Mouse (Mus musculus) NIH3T3 (cell line): ENCODE measurements at regions not wholly inside any gene's neighbourhood (a gene's known extent, or its start where the extent isn't known, plus 50 kb on each side); places are given as distances from the start of the nearest gene placed in this dataset.

Experiments
- DNase-seq: peaks from one replicate; pipeline ENCODE4 v3.0.0-alpha.2; 2012; ENCODE audit warnings: low read depth

DNA sequence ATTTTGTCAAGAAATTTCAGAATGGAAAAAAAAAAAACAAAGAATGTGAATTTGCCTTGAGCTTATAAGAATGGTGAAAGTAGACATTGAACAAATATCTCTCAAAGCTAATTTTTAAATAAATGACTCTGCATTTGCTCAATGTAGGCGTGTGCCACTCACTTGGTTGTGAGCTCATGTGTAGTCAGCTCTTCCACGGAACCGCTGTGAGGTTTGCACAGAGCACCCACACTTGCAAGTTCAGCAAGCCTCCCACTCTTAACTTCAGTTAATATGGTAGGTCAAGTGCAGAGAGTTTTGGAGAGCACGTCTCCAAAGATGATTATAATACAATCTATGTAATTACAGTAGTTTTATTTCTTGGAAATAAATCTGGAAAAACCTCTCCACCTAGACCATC, 479.9 kb upstream of the Mef2c start:
- DNase-seq: no peak

DNA sequence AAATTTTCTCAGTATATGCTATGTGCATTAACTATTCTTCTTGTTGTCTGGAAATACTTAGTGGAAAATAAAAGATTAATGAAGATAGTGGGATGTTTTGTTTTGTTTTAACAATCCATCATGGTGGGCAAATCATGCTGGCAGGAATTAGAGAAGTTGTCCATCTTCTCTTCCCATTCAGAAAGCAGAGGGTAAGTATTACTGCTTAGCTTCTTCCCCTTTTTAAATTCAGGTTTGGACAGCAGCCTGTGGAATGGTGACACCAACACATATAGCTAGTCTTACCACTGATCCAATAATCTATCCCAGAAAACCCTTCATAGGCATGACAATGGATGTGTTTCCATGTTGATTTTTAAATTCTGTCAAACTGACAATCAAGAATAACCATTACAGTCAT, 467.9 kb upstream of the Mef2c start:
- DNase-seq: no peak

- DNase-seq: no peak
Measured at GRCm38 (mm10) chr13:83041506-83041905, 462.3 kb upstream of the Mef2c start.

- no peak for DNase-seq
Measured at GRCm38 (mm10) chr13:83045516-83045915, 458.3 kb upstream of the Mef2c start.

DNA sequence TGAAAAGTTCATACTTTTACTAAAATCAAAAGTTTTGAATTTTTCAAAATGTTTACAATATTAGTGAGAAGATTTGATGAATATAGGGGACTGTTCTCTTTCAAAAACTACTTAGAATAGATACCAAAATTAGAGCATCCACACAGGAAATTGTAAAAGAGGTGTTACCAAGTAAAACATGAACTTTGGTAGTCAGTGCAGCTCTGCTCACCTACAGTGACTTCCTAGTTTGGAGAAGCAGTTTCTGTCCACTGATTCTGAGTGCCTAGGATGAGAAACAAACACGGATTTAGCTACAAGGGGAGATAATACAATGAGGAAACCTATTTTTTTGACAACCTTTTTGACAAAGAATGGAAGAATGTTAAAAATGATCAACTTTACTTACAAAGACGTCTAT, 457.9 kb upstream of the Mef2c start:
- no peak for DNase-seq

- DNase-seq: peak; percentile 5
Measured at GRCm38 (mm10) chr13:83046571-83047123, 457.2 kb upstream of the Mef2c start.

GRCm38 (mm10) chr13:83055865-83056264, 448.0 kb upstream of the Mef2c start:
- DNase-seq: no peak

- DNase-seq: no peak
Measured at GRCm38 (mm10) chr13:83056415-83056814, 447.4 kb upstream of the Mef2c start.

- DNase-seq: peak; percentile 5
Measured at GRCm38 (mm10) chr13:83064727-83065126, 439.1 kb upstream of the Mef2c start.

DNA sequence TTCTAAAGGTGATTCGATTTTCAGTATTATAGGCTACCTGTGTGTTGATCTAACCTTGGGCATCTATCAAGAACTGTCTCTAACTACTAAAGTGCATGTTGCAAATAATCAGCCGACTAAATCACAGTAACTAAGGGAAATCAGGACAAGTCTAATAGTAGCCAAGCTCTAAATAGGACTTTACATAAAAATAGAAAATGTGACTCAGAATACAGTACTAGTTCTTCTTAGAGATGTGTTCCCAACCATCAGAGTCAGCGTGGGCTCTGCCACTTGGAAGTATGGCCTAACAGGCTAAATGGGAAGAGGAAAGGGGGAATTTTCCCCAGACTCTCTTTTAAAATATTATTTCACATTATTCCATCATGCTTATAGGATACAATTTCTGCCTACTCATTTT, 438.6 kb upstream of the Mef2c start:
- no peak for DNase-seq

DNA sequence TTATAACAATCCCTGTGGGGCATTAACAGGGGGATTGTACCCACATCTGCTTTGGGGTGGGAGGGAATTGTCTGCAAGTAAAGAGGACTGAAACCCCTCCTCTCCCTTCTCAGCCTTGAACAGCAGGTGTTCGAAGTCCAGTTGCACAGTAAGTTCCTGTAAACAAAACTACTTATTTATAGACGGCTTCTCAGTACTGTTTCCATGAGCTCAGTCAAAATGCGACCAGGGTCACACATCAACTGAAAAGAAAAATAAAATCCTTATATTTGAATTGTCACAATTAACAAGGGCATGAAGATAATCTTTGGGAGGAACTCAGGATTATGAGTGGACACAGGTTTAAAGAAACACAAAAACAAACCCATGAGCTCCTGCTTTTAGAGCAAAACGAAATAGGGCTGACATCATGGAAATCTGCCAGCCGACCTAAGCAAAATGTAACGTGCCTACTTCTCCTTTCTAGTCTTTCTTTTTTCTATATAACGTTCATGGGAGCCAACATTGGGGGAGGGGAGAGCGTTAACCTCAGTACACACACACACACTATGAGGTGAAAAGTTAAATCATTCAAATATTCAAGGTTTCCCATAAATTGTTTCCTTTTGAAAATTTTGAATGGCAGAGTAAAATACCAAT, 437.6 kb upstream of the Mef2c start:
- no peak for DNase-seq

DNA sequence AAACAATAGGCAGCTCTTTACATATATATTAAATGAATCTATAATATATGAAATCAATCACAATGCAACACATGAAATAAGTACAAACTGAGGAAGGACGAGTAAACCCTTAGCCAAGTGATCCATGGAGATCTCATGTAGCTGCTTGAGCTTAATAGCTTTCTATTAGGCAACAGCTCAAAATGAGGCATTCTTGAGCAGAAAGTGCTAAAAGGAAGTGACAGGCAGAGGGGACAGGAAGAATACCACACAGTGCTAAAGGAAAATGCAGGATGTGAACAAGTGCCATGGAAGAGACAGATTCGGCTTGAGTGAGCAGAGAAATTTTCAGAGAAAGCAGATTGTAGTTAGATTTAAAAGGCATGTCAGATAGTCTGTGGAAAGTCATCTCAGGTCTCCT, 436.3 kb upstream of the Mef2c start:
- no peak for DNase-seq

DNA sequence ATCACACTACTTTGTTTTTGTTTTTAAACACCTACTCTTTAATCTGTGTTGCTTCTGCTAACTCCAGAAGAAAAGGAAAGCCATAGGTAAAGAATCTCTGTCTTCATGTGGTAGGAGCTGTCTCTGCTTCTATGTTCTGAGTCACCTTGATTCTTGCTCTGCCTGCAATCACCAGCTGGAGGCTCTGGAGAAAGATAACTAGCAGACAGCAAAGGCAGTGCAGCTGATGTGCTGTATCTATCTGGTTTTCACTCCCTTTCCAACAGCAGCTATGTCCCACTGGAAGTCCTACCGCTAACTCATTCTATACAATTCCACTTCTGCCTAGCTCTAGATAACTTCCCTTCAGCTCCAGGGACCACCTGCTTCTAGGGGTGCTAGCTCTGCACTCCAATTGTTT, 435.2 kb upstream of the Mef2c start:
- no peak for DNase-seq

DNA sequence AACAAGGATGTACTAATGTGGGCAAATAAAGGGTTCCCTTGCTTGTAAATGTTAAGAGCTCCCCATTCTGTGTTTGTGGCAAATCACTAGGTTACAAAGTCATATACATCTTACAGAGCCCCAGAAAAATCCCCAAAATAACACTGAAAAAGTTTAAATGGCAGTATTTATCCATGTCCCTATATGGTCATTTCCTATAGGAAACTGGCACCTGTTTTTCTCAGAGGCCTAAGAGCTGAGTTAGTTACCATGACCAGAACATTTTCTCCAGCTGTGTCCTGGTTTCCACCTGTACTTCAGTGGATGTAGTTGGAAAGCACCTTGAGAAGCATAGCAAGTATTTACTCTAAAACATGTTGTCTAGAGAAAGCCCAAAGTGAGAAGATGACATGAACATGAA, 434.5 kb upstream of the Mef2c start:
- no peak for DNase-seq

GRCm38 (mm10) chr13:83072073-83072472, 431.8 kb upstream of the Mef2c start:
- no peak for DNase-seq

DNA sequence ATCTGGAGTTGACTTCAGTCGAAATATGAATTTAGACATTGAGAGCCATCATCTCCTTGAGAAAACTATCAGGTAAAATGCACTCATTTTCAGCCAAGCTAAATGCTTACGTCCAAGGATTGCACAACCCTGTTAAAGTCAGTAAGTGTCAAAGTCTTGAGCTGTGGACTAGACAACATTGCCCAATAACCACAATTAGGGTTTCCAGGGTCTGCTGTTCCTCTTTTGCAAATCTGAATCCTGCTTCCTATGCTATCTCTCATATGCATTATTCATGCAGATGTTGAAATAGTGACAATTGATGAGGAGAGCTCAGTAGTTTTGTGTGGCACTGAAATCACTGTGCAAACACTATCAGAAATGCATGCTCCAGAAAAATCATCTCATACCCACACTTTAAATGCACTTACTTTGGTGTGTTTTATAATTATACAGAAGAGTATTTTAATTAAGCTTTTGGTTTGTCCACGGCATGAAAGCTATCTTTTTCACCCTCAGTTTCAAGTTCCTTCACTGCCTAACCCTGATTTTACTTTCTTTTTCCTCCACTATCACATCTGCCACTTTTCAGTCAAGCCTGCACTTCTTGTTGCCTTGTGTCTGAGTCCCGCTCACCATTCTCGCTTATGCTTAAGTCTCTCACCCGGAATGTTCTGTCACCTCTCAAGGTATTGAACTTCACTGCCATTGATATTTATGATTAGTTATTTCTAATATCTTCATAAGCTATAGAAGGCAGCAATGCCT, 429.4 kb upstream of the Mef2c start:
- no peak for DNase-seq

DNA sequence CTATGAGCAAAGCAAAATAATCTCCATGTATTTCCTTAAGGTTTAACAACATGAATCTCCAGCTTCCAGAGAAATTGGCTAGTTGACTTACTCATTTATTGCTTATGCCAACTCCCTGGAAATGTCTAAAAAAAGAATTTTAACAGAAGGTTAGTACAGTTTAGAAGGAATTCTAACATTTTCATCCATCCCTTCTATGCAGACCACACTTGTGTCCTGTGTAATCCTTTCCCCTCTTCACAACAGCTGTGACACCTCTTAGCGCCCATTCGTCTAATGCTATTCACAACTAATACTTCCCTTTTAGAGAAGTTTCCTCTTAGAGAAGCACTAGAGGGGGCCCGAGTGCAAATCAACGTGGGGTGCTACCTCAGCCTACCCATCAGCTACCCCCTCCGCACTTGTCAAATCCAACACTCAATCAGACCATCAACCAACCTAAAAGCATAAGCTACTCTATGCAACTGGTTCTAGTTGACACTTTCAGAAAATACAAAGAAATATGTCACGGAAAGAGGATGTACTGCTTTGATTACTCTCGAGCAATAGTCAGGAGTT, 428.4 kb upstream of the Mef2c start:
- DNase-seq: peak; percentile 3

- no peak for DNase-seq
Measured at GRCm38 (mm10) chr13:83076611-83077010, 427.2 kb upstream of the Mef2c start.

DNA sequence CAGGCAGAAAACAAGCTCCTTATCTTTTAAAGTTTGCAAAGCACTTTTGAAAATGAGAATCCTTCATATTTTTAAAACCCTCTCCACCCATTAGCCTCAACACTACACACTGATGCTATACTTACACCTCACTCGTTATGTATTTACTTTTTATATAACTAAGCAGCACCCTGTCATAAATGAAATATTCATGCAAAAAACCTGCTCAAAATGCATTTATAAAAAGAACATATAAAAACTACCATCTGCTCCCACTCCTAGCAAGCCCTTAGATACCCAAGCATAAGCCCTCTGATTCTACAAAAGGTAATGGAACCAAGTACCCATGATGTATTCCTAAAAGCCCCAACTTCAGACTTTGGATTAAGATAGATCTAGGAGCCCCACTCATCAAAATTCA, 426.7 kb upstream of the Mef2c start:
- DNase-seq: no peak

- no peak for DNase-seq
Measured at GRCm38 (mm10) chr13:83079291-83079690, 424.5 kb upstream of the Mef2c start.

- DNase-seq: no peak
Measured at GRCm38 (mm10) chr13:83084948-83085347, 418.9 kb upstream of the Mef2c start.

DNA sequence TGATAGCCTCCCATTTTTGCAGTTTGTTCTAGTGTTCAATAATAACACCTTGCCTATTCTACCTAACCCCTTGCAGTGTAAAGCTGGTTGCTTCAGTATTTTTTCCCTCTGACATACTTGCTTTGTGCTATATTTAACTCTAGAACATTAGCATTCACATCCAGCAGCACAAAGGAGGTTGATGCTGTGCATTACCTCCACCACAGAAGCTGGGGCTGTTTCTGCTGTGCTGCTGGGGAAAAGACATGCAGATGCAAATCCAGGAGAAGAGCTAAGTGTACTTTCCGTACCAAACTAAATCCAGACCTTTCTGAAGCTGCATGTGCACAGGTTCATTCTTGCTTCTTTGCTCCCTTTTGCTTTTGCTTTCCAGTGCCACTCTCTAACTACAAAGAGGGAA, 403.9 kb upstream of the Mef2c start:
- no peak for DNase-seq

DNA sequence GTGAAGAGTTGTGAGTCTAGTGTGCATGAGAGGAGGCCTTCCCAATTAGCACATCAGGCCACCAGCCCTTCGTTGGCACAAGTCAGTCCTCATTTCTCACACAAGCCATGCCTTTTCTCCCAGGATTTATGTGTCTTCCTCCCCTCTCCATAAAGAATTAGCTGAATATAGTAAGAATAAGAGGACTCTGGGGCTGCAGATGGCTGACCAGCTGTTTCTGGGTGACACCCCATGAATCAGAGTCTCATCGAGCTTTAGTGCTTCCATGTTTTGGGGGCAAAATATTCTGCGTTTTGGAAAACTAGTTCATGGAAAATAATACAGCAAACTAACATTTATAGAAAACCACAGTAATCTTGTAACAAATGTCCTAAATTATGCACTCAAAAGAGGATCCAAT, 393.2 kb upstream of the Mef2c start:
- no peak for DNase-seq
